Mouse (Mus musculus) retina, postnatal 7 days (tissue): ENCODE results near the gene Tmem176b.
"Not testable (repeated sequence)": the region's sequence is repeated elsewhere in the genome, so short reads cannot be mapped to it uniquely, and the experiment has no call there.

Experiments
- DNase-seq: peaks from one replicate; pipeline ENCODE4 v3.0.0-alpha.2; 2012; ENCODE audit warnings: low read depth, low spot score

The Tmem176b gene

GRCm38 (mm10) chr6:48842111-48842842, 981 bp upstream of the Tmem176b start:
- no peak for DNase-seq

- DNase-seq, result no peak
Measured at GRCm38 (mm10) chr6:48840371-48840969, 826 bp downstream of the Tmem176b start, which contains the start of gene Tmem176a. TSS of gene Tmem176a (plus strand) at chr6:48840919.

- no peak for DNase-seq
Measured at GRCm38 (mm10) chr6:48838321-48839080, 2.8 kb downstream of the Tmem176b start.

GRCm38 (mm10) chr6:48837516-48837915, 3.8 kb downstream of the Tmem176b start:
- no peak for DNase-seq

GRCm38 (mm10) chr6:48836146-48836545, 5.2 kb downstream of the Tmem176b start:
- no peak for DNase-seq

GRCm38 (mm10) chr6:48835241-48835640, 6.1 kb downstream of the Tmem176b start:
- DNase-seq, result no peak

GRCm38 (mm10) chr6:48833515-48833914, 7.8 kb downstream of the Tmem176b start:
- DNase-seq, result no peak

GRCm38 (mm10) chr6:48832426-48832825, 8.9 kb downstream of the Tmem176b start:
- no peak for DNase-seq

GRCm38 (mm10) chr6:48831141-48831540, 10.2 kb downstream of the Tmem176b start:
- no peak for DNase-seq

- DNase-seq, result no peak
Measured at GRCm38 (mm10) chr6:48830241-48830640, 11.1 kb downstream of the Tmem176b start.

GRCm38 (mm10) chr6:48829651-48830050, 11.6 kb downstream of the Tmem176b start:
- no peak for DNase-seq

GRCm38 (mm10) chr6:48828976-48829375, 12.3 kb downstream of the Tmem176b start:
- DNase-seq, result no peak

GRCm38 (mm10) chr6:48825016-48825415, 16.3 kb downstream of the Tmem176b start:
- DNase-seq, result no peak

- DNase-seq, result not testable (repeated sequence)
Measured at GRCm38 (mm10) chr6:48821991-48822785, 19.1 kb downstream of the Tmem176b start.

- peak; percentile 76 for DNase-seq
Measured at GRCm38 (mm10) chr6:48817815-48818214, 23.5 kb downstream of the Tmem176b start.

- no peak for DNase-seq
Measured at GRCm38 (mm10) chr6:48815013-48815412, 26.3 kb downstream of the Tmem176b start.

- DNase-seq, result no peak
Measured at GRCm38 (mm10) chr6:48809494-48810219, 31.6 kb downstream of the Tmem176b start.

GRCm38 (mm10) chr6:48806746-48807145, 34.5 kb downstream of the Tmem176b start:
- DNase-seq, result no peak

- DNase-seq, result no peak
Measured at GRCm38 (mm10) chr6:48804346-48804745, 37.0 kb downstream of the Tmem176b start.

- no peak for DNase-seq
Measured at GRCm38 (mm10) chr6:48803406-48804051, 37.8 kb downstream of the Tmem176b start.
